23 mouse cellular contexts compared by ENCODE assay signal in the genomic region with DNA sequence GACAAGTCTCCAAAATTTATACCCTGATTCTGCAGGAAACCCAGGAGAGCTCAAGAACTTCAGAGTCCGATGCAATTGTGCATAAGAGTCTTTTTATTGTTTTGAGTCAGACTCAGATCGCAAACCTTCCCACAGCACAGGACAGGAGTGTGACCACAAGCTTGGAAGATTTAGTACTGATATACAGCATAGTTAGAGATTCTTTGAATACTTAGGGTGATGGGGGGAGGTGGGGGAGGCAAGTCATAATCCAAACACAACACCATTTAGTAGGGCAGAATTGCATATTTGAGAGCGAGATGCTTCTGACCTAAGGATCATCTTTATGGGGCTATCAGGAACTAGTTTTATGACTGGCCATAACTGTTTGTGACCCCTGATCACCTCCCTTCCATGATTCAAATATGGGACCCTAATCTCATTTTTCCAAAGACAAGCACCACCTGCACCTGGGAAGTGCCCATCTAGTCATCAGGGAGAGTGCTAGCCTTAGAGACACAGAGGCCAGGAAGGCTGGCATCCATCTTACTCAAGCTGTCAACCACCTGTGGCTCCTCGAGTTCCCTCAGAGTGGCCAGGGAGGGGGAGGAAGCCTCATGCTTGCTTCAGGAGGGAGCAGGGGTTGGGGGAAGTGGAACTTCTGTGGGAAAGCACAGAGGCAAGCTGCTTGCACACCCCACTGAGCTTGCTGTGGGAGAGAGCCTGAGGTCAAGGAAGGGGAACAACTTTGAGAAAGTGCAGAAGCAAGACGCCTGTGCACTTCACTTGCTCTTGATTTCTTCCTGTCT.
DNase-seq lines count a peak whose midpoint lies in the region; ATAC-seq lines count a peak whose summit lies in the region.
"Had no signal": no experiment of that assay in that cellular context is flagged by ENCODE, and none has a peak within 500 bp of the region (broad histone marks: within the 10 kb centered on the region; RNA-seq: fewer than 3 reads in every experiment).

No protein-coding gene starts in this region.

- H3K4me3 ChIP-seq in kidney, embryonic 14.5 days (ENCODE audit: low read length): no peak overlapping the region
- H3K4me3 ChIP-seq in neural tube, embryonic 15.5 days (replicated peaks): no peak overlapping the region
- H3K4me3 ChIP-seq: embryonic facial prominence, embryonic 13.5 days; hindbrain, embryonic 15.5 days; intestine, embryonic 15.5 days; left cerebral cortex, adult 2 months; limb, embryonic 10.5 days; midbrain, embryonic 10.5 days had no signal

- no peaks in the 10 kb centered on the region for H3K9me3 ChIP-seq in kidney, embryonic 14.5 days (ENCODE audit: control insufficient read depth, low read length)
- no peaks in the 10 kb centered on the region for H3K9me3 ChIP-seq in neural tube, embryonic 15.5 days (replicated peaks)
- H3K9me3 ChIP-seq: embryonic facial prominence, embryonic 13.5 days; hindbrain, embryonic 15.5 days; intestine, embryonic 15.5 days; limb, embryonic 10.5 days; midbrain, embryonic 10.5 days had no signal

- H3K27me3 ChIP-seq in kidney, embryonic 14.5 days (ENCODE audit: control insufficient read depth, insufficient read depth, low read length): no peaks in the 10 kb centered on the region
- H3K27me3 ChIP-seq in neural tube, embryonic 15.5 days (replicated peaks): no peaks in the 10 kb centered on the region
- H3K27me3 ChIP-seq: embryonic facial prominence, embryonic 13.5 days; hindbrain, embryonic 15.5 days; intestine, embryonic 15.5 days had no signal

- H3K27ac ChIP-seq in kidney, embryonic 14.5 days (ENCODE audit: low read depth, low read length): no peak overlapping the region
- no peak overlapping the region for H3K27ac ChIP-seq in neural tube, embryonic 15.5 days (replicated peaks)
- H3K27ac ChIP-seq: embryonic facial prominence, embryonic 13.5 days; hindbrain, embryonic 15.5 days; intestine, embryonic 15.5 days; left cerebral cortex, adult 2 months; limb, embryonic 10.5 days; midbrain, embryonic 10.5 days had no signal

- ATAC-seq in kidney, embryonic 14.5 days (ENCODE audit: low FRiP score, low TSS enrichment): peak; percentile 96
- no peak for ATAC-seq in neural tube, embryonic 15.5 days (ENCODE audit: low FRiP score)
- no peak for ATAC-seq in megakaryocyte, adult 5-6 weeks (ENCODE audit: poor library complexity, severe bottlenecking)
- no peak for ATAC-seq in megakaryocyte progenitor cell, adult 5-6 weeks (replicated peaks; ENCODE audit: poor library complexity)
- ATAC-seq: forebrain, embryonic 14.5 days; intestine, embryonic 15.5 days had no signal

- no peak overlapping the region for H3K4me2 ChIP-seq in kidney, embryonic 14.5 days (replicated peaks; ENCODE audit: low read depth, low read length)
- H3K4me2 ChIP-seq in neural tube, embryonic 15.5 days: no peak overlapping the region
- H3K4me2 ChIP-seq: embryonic facial prominence, embryonic 13.5 days; hindbrain, embryonic 15.5 days; intestine, embryonic 15.5 days had no signal

- no peaks in the 10 kb centered on the region for H3K4me1 ChIP-seq in kidney, embryonic 14.5 days (ENCODE audit: control insufficient read depth, insufficient read depth, low read length)
- no peaks in the 10 kb centered on the region for H3K4me1 ChIP-seq in neural tube, embryonic 15.5 days
- H3K4me1 ChIP-seq: embryonic facial prominence, embryonic 13.5 days; hindbrain, embryonic 15.5 days; intestine, embryonic 15.5 days; limb, embryonic 10.5 days; midbrain, embryonic 10.5 days had no signal

- no peak for DNase-seq in kidney, adult 8-10 months
- peak; percentile 13 for DNase-seq in neural tube, embryonic 10.5 days (ENCODE audit: extremely low spot score, low spot score)
- DNase-seq in cerebellum, adult 9-11 months: peak; percentile 47
- DNase-seq in mesoderm, embryonic 11.5 days (ENCODE audit: low read depth, low spot score): peak; percentile 24
- DNase-seq: adrenal gland, adult 2 months; gastrocnemius, postnatal 14 days; heart, adult 18-20 months; heart, postnatal 36 days; lung, adult 18-20 months; lung, postnatal 14 days; right cerebral cortex, postnatal 4 days; thymus, postnatal 14 days had no signal

- H3K9ac ChIP-seq in kidney, embryonic 14.5 days (ENCODE audit: low read depth, low read length): no peak overlapping the region
- H3K9ac ChIP-seq in neural tube, embryonic 15.5 days (replicated peaks): no peak overlapping the region
- H3K9ac ChIP-seq: embryonic facial prominence, embryonic 13.5 days; hindbrain, embryonic 15.5 days; intestine, embryonic 15.5 days had no signal

- H3K36me3 ChIP-seq in kidney, embryonic 14.5 days (ENCODE audit: control insufficient read depth, insufficient read depth, low read length): no peaks in the 10 kb centered on the region
- H3K36me3 ChIP-seq in neural tube, embryonic 15.5 days: no peaks in the 10 kb centered on the region
- H3K36me3 ChIP-seq: embryonic facial prominence, embryonic 13.5 days; hindbrain, embryonic 15.5 days; intestine, embryonic 15.5 days; limb, embryonic 10.5 days; midbrain, embryonic 10.5 days had no signal

- 13% methylated on average over 5 of the region's 5 CpGs for WGBS in kidney, embryonic 14.5 days
- 67% methylated on average over 5 of the region's 5 CpGs for WGBS in neural tube, embryonic 15.5 days

Comparison
In these comparisons a context has a peak if more than half of its experiments do, and no peak if none do; other contexts are left out.
1. DNase-seq: peak in neural tube, embryonic 10.5 days (single experiment), cerebellum, adult 9-11 months (single experiment) and mesoderm, embryonic 11.5 days (single experiment); none in kidney, adult 8-10 months (0 of 2).